In the genomic region with DNA sequence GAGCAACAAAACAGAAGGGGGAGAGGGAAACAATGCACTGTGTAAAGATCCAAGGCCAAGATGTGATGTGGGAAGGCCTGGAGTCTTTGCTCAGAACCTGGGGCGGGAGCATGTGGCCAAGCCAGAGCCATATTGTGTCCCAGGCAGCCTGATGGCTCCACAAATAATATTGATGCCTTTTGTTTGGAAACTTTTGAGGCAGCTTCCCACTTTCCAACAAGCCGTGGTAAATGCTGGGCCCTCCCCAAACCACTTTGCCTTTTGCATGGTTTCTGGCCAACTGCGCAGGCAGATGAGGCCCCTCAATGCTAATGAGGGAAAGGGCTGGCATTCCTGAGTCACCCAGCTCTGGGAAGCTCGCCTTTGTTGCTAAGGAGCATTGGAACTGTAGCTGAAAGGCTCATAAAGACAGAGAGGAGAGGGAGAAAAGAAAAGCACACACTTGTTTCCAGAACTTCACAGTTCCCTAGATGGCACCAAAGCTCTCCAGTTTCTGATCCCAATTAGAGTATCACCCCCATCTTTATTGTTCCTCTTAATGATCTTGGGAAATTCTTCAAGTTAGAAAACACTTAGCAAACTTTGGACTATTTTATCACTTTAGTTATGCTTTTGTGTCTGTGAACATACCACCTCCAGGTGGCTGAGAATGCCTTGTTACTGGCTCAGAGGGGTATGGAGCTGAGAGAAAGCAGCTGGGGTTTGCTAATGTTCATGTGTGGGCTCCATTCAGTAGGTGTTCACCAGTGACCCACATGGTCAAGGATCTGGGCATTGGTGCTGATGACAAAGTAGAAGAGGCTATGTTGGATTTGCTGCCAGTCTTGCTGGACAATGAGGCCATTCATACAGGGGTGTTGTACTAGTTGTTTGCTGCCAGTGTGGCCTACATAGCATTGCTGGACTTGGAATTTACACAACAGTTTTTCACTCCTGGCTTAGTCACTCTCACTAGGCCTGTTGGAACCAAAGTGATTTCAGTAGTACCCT, we compare ENCODE assay signal across 9 mouse cellular contexts. TPM values are rescaled to one million over a fixed set of nuclear protein-coding genes. Genes with fewer than 3 reads are reported as not detected.
DNase-seq lines count a peak whose midpoint lies in the region; ATAC-seq lines count a peak whose summit lies in the region.
"Had no signal": no experiment of that assay in that cellular context is flagged by ENCODE, and none has a peak within 500 bp of the region (broad histone marks: within the 10 kb centered on the region; RNA-seq: fewer than 3 reads in every experiment).

No protein-coding gene starts in this region.

- no peak overlapping the region for H3K9ac ChIP-seq in forebrain, embryonic 12.5 days
- H3K9ac ChIP-seq in midbrain, embryonic 15.5 days: no peak overlapping the region
- H3K9ac ChIP-seq in kidney, embryonic 16.5 days (replicated peaks; ENCODE audit: low read length): no peak overlapping the region
- H3K9ac ChIP-seq: liver, embryonic 14.5 days had no signal

- no peak overlapping the region for H3K4me2 ChIP-seq in forebrain, embryonic 12.5 days
- no peak overlapping the region for H3K4me2 ChIP-seq in midbrain, embryonic 15.5 days
- H3K4me2 ChIP-seq in kidney, embryonic 16.5 days (replicated peaks; ENCODE audit: low read depth, low read length): no peak overlapping the region

- H3K27ac ChIP-seq in forebrain, embryonic 12.5 days: peak overlapping the region; percentile 75
- H3K27ac ChIP-seq in midbrain, embryonic 15.5 days: peak overlapping the region; percentile 30; the same call in 1 of the 2 replicates
- no peak overlapping the region for H3K27ac ChIP-seq in kidney, embryonic 16.5 days (ENCODE audit: low read length)
- H3K27ac ChIP-seq: liver, embryonic 14.5 days had no signal

- ATAC-seq in forebrain, embryonic 12.5 days (ENCODE audit: low FRiP score): peak; percentile 85
- ATAC-seq in midbrain, embryonic 15.5 days (replicated peaks): peak; percentile 92
- ATAC-seq in kidney, embryonic 16.5 days (ENCODE audit: low FRiP score, low TSS enrichment): no peak
- ATAC-seq in inflammation-experienced regulatory T-cells, adult 6 months: no peak

- no peak overlapping the region for H3K4me3 ChIP-seq in forebrain, embryonic 12.5 days (replicated peaks)
- H3K4me3 ChIP-seq in midbrain, embryonic 15.5 days: no peak overlapping the region
- no peak overlapping the region for H3K4me3 ChIP-seq in kidney, embryonic 16.5 days (ENCODE audit: low read length)

- H3K9me3 ChIP-seq in forebrain, embryonic 12.5 days: no peaks in the 10 kb centered on the region
- H3K9me3 ChIP-seq in midbrain, embryonic 15.5 days: no peaks in the 10 kb centered on the region
- H3K9me3 ChIP-seq in kidney, embryonic 16.5 days (ENCODE audit: low read length): no peaks in the 10 kb centered on the region

- H3K4me1 ChIP-seq in forebrain, embryonic 12.5 days: peaks cover 5% of the 10 kb centered on the region
- H3K4me1 ChIP-seq in midbrain, embryonic 15.5 days: no peaks in the 10 kb centered on the region
- H3K4me1 ChIP-seq in kidney, embryonic 16.5 days (ENCODE audit: insufficient read depth, low read length): no peaks in the 10 kb centered on the region

- no peaks in the 10 kb centered on the region for H3K36me3 ChIP-seq in forebrain, embryonic 12.5 days (replicated peaks)
- H3K36me3 ChIP-seq in midbrain, embryonic 15.5 days (replicated peaks): no peaks in the 10 kb centered on the region
- H3K36me3 ChIP-seq in kidney, embryonic 16.5 days (ENCODE audit: insufficient read depth, low read length): no peaks in the 10 kb centered on the region

- no peaks in the 10 kb centered on the region for H3K27me3 ChIP-seq in forebrain, embryonic 12.5 days
- H3K27me3 ChIP-seq in midbrain, embryonic 15.5 days (replicated peaks): no peaks in the 10 kb centered on the region
- H3K27me3 ChIP-seq in kidney, embryonic 16.5 days (ENCODE audit: insufficient read depth, low read length): no peaks in the 10 kb centered on the region

- 25% methylated on average over 4 of the region's 4 CpGs for WGBS in forebrain, embryonic 12.5 days
- WGBS in midbrain, embryonic 15.5 days: 13% methylated on average over 4 of the region's 4 CpGs
- 43% methylated on average over 4 of the region's 4 CpGs for WGBS in kidney, embryonic 16.5 days

- DNase-seq in cerebellum, postnatal 10 days: peak; percentile 44 to 69
- peak; percentile 79 for DNase-seq in layer of hippocampus, adult 9-11 months
- DNase-seq in yolk sac, embryonic 10.5 days (ENCODE audit: low spot score): no peak
- no peak for DNase-seq in heart, adult 18-20 months

RNA-seq across cellular contexts. Expression of gene Cyp2j5, which starts 55.3 kb away (rescaled TPM):
- polyA plus RNA-seq in forebrain, embryonic 12.5 days (2016; fragmentation: Nextera tagmentation; extraction: Ambion mirVana): not detected in 2 replicates
- polyA plus RNA-seq in midbrain, embryonic 15.5 days (2015; fragmentation: Nextera tagmentation; extraction: Ambion mirVana): not detected in 2 replicates
- polyA plus RNA-seq in kidney, embryonic 16.5 days (2015; fragmentation: Nextera tagmentation; extraction: Ambion mirVana): 19.8 and 28.2 TPM in 2 replicates
- not detected for total RNA-seq in heart, adult 18-20 months (2021)
- polyA plus RNA-seq in inflammation-experienced regulatory T-cells, adult 6 months (2017; shearing (Covaris generic)): not detected

Comparison
In these comparisons a context has a peak if more than half of its experiments do, and no peak if none do; other contexts are left out.
1. DNase-seq: peak in cerebellum, postnatal 10 days (2 of 2) and layer of hippocampus, adult 9-11 months (single experiment); none in yolk sac, embryonic 10.5 days (single experiment) and heart, adult 18-20 months (0 of 2).
2. ATAC-seq: peak in forebrain, embryonic 12.5 days (single experiment) and midbrain, embryonic 15.5 days (single experiment); none in kidney, embryonic 16.5 days (single experiment) and inflammation-experienced regulatory T-cells, adult 6 months (single experiment).
3. RNA of gene Cyp2j5, which starts 55.3 kb away (polyA plus RNA-seq): 19.8 to 28.2 TPM in kidney, embryonic 16.5 days; not detected in forebrain, embryonic 12.5 days, not detected in midbrain, embryonic 15.5 days and not detected in inflammation-experienced regulatory T-cells, adult 6 months; every median in the first group is over 10 times any median in the second.